Mouse (Mus musculus) hindbrain, embryonic 15.5 days (tissue): ENCODE data around the gene Tnrc6b. TPM values are rescaled to one million over a fixed set of nuclear protein-coding genes. Genes with fewer than 3 reads are reported as not detected.

ENCODE experiments used
- ATAC-seq: fragments of 200-750 bp; cut with Nextera tagmentation; 2 replicates; pipeline ENCODE4 v1.8.0; 2017; ENCODE audit warnings: low read depth, moderate number of reproducible peaks, moderate TSS enrichment; ENCODE audit not compliant: low FRiP score
- H3K27ac ChIP-seq: fragments of 300-500 bp; sonication (generic); replicated peaks from 2 replicates; pipeline ENCODE4 v1.5.1; 2015; ENCODE audit warnings: mild to moderate bottlenecking, inconsistent platforms
- H3K27me3 ChIP-seq: fragments of 300-500 bp; sonication (generic); 2 replicates; pipeline ENCODE4 v1.6.1; 2015; ENCODE audit warnings: control low read depth, inconsistent platforms
- H3K36me3 ChIP-seq: fragments of 300-500 bp; sonication (generic); 2 replicates; pipeline ENCODE4 v1.6.1; 2015; ENCODE audit warnings: control low read depth, inconsistent platforms
- H3K4me1 ChIP-seq: fragments of 300-500 bp; sonication (generic); replicated peaks from 2 replicates; pipeline ENCODE4 v1.6.1; 2015; ENCODE audit warnings: control low read depth, inconsistent platforms
- H3K4me2 ChIP-seq: fragments of 300-500 bp; sonication (generic); 2 replicates; pipeline ENCODE4 v1.6.1; 2015; ENCODE audit warnings: moderate library complexity, mild to moderate bottlenecking, inconsistent platforms
- H3K4me3 ChIP-seq: fragments of 300-500 bp; sonication (generic); 2 replicates; pipeline ENCODE4 v1.5.1; 2015; ENCODE audit warnings: mild to moderate bottlenecking, inconsistent platforms
- H3K9ac ChIP-seq: fragments of 300-500 bp; sonication (generic); 2 replicates; pipeline ENCODE4 v1.6.1; 2015; ENCODE audit warnings: inconsistent platforms
- H3K9me3 ChIP-seq: fragments of 300-500 bp; sonication (generic); 2 replicates; pipeline ENCODE4 v1.6.1; 2016; ENCODE audit warnings: control low read depth, inconsistent platforms
- WGBS: fragments of 180-500 bp; shearing (Covaris S2); methylation state at CpG from one replicate; pipeline ENCODE4 v1.1.7; 2015; 5-methylcytosine and 5-hydroxymethylcytosine counted together
- polyA plus RNA-seq: library from polyadenylated mRNA; unstranded; fragments of >200 nt; fragmentation: Nextera tagmentation; extraction: Ambion mirVana; gene quantifications from 2 replicates; pipeline ENCODE4 v1.2.1, GENCODE M21; 2015

Tnrc6b gene
- polyA plus RNA-seq: 31.7 and 37.6 TPM in 2 replicates

DNA sequence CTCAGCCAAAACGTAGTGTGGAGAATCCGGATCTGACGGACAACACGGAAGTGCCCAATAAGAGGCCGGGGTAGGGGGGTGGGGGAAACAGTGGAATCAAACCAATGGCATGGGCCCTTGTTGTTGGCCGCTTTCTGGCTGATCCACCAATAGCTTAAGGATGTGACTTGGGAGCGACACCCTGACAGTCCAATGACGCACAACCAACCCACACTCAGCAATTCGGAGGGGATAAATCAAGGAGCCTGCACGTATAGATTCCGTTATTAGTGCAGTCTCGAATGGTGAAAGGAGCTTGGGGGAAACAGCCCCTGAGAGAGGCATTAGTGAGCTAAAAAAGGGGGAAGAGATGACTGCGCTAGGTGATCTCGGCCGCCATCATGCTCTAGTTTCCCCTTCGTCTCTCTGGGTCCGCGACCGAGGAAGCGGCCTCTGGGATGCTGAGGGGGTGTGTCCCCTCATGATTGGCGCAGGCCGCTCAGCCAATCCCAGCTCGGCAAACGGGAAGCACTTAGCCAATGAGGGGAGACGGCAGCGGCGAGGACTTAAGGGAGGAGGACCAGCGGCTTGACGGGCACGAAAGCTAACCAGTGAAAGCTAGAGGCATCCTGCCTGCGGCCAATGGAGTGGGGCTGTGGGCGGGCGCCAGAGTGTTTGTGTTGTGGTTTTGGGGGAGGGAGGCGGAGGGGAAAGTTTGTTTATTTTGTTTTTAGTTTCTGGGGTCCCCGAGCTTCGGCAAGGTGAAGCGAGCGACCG is at the start of gene Tnrc6b:
Gene Tnrc6b (plus strand): TSS at position 706 of the 756 bp plus-strand sequence.
- Histone ChIP-seq H3K9ac (peak within 1 kb of the TSS; percentile 90), H3K27ac (peak within 1 kb of the TSS; percentile 94), H3K36me3 (no peaks in the 10 kb centered on the region), H3K4me2 (peak within 1 kb of the TSS; percentile 90), H3K27me3 (no peaks in the 10 kb centered on the region), H3K9me3 (no peaks in the 10 kb centered on the region), H3K4me1 (peaks cover 44% of the 10 kb centered on the region), H3K4me3 (peak within 1 kb of the TSS; percentile 90)
- ATAC-seq: peak; percentile 98
- under 1% methylated on average over 39 of the region's 39 CpGs for WGBS

DNA sequence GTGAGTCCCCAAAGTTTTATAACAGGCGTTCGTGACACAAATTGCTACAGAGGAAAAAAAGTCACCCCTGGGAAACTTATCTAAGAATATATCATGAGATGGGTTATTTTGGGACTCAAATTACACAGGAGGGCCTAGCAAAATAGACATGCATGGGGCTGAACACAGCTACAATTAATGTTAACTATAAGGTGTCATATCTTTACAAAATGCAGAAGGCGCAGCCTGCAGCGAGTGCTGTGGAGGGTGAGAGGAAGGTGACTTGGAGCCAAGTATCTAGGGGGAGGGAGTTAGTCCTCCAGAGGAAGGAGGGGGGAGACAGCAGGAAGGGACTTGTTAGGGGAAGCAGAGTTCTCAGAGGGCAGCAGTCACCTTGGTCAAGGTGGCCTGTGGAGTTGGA is 46.7 kb upstream of the Tnrc6b start:
- no peak for ATAC-seq
- H3K36me3 ChIP-seq: no peaks in the 10 kb centered on the region
- no peak overlapping the region for H3K4me3 ChIP-seq
- no peak overlapping the region for H3K4me2 ChIP-seq
- H3K9ac ChIP-seq: no peak overlapping the region
- no peak overlapping the region for H3K27ac ChIP-seq
- H3K27me3 ChIP-seq: peaks cover 3% of the 10 kb centered on the region
- peaks cover under 1% of the 10 kb centered on the region; the same call in 1 of the 2 replicates for H3K4me1 ChIP-seq
- no peaks in the 10 kb centered on the region for H3K9me3 ChIP-seq
- WGBS: 84% methylated on average over 4 of the region's 4 CpGs

DNA sequence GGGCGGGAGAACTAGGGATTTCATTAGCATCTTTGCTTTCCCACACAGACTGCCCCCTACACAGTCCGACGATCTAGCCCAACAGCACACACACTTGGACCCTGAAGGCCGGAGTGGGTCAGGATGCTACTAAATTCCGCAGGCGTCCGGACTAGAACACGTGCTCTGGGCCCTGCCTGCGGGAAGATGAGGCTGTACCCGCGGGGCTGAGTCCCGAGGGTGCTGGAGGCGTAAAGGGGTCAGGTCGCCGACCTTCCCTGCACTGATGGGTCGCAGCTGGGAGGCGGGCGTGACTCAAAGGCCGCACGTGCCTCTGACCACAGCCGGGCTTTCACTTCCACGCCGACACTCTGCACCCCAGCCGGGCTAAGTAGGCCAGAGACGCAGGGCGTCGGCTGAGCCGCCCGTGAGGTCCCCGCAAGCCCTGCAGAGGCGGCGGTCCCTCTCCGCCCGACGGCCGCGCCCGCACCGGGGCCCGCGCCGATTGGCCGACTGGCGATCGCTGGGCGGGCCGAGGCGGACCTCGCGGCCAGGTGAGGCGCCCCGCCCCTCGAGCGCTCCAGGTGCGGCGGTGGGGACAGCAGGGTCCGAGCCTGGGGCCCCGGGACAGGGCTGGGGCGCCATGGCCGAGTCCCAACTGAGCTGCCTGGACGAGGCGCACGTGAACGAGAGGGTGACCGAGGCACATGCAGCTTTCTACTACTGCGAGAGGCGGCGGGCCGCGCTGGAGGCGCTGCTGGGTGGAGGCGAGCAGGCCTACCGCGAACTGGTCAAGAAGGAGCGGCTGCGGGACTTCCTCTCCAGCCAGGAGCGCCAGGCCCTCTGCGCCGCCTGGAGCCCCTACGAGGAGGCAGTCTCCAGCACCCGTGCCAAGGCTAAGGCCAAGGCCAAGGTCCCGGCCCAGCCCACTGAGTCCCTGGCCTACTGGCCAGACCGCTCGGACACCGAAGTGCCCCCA is 39.5 kb upstream of the Tnrc6b start, which contains the start of gene Fam83f:
Gene Fam83f (plus strand): TSS at position 553 of the 958 bp plus-strand sequence.
- peaks cover 10% of the 10 kb centered on the region for H3K4me1 ChIP-seq
- H3K9ac ChIP-seq: peak within 1 kb of the TSS; percentile 16; the same call in 1 of the 2 replicates
- 5% methylated on average over 84 of the region's 85 CpGs for WGBS
- H3K27me3 ChIP-seq: peaks cover 25% of the 10 kb centered on the region
- peak; percentile 30; the same call in 1 of the 2 replicates for ATAC-seq
- no peak within 1 kb of the TSS for H3K27ac ChIP-seq
- H3K36me3 ChIP-seq: no peaks in the 10 kb centered on the region
- peak within 1 kb of the TSS; percentile 74 for H3K4me2 ChIP-seq
- H3K9me3 ChIP-seq: no peaks in the 10 kb centered on the region
- H3K4me3 ChIP-seq: peak within 1 kb of the TSS; percentile 38

DNA sequence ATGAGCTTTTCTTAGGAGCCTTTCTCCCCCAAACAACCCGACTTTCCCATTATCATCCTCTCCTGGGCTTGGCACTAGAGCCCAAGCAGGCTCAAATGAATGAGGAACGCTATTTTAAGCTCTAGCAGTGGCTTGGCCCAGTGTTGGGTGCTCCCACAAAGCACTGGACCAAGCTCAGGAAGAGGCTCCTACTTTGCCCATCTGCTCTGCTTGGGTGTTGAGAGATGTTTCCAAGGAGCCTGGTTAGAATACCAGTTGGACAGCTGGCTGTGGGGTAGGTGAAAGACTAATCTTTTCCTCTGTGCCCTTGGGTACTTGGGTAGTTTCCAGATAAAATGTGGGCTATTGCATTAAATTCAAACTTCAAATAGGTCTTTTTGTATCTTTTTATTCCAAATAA is 38.3 kb upstream of the Tnrc6b start:
- H3K9me3 ChIP-seq: no peaks in the 10 kb centered on the region
- no peak for ATAC-seq
- no peak overlapping the region for H3K4me2 ChIP-seq
- no peak overlapping the region for H3K4me3 ChIP-seq
- H3K4me1 ChIP-seq: peaks cover 10% of the 10 kb centered on the region
- peaks cover 25% of the 10 kb centered on the region for H3K27me3 ChIP-seq
- H3K9ac ChIP-seq: no peak overlapping the region
- no peak overlapping the region for H3K27ac ChIP-seq
- WGBS: 64% methylated on average over 2 of the region's 2 CpGs
- H3K36me3 ChIP-seq: no peaks in the 10 kb centered on the region

DNA sequence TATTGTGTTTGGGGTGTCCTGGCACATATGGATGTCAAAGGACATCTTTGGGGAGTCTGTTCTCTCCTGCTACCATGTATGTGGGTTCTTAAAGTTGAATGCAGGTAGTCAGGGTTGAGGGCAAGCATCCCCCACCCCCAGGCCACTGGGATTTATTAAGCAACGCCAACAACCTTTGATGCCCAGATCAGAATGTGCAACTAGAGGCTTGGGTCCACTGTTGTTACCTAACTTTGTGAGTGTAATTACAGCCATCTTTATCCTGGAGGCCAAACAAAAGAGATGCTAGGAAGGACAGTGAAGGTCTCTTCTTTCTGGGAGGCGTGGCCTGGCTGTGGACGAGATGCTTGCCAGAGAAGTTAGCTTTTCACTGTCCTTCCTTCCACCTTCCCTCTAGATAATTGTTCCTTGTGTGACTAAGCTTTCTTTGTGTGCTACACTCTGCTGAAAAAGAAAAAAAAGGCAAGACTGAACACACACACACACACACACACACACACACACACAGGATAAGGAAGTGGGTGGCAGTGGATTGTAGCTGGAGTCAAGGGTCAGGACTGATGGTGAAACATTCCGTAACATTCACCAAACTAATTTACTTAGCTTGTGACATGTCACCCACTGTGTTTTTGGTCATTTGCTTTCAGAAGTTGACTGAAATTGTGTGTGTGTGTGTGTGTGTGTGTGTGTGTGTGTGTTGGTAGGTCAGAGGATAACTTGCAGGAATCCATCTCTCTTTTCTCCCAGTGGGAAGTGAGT is 37.6 kb upstream of the Tnrc6b start:
- 80% methylated on average over 4 of the region's 4 CpGs for WGBS
- ATAC-seq: no peak
- Histone ChIP-seq H3K4me1 (peaks cover 10% of the 10 kb centered on the region), H3K9me3 (no peaks in the 10 kb centered on the region), H3K9ac (no peak overlapping the region), H3K27ac (no peak overlapping the region), H3K36me3 (no peaks in the 10 kb centered on the region), H3K4me2 (no peak overlapping the region), H3K27me3 (peaks cover 25% of the 10 kb centered on the region), H3K4me3 (no peak overlapping the region)

DNA sequence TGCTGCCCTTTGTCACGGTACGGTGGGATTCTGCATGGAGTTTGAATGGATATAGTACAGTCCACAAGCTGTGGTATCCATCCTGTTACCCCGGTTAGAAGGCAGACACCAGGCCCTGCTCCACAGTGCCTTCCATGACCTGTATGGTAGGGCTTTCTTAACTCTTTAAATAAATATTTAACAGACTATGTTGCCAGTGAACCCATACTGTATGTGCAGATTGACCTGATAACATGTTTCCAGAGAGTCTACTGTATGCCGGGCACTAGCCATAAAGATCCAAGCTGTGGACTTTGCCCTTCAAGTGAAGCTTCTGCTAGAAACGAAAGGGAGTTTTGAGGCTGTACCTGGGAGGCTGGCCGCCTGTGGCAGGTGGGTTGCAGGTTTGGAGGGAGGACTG is 36.4 kb upstream of the Tnrc6b start:
- no peak overlapping the region for H3K9ac ChIP-seq
- H3K4me2 ChIP-seq: no peak overlapping the region
- H3K27me3 ChIP-seq: peaks cover 21% of the 10 kb centered on the region
- no peak for ATAC-seq
- no peaks in the 10 kb centered on the region for H3K9me3 ChIP-seq
- peaks cover 17% of the 10 kb centered on the region for H3K4me1 ChIP-seq
- no peak overlapping the region for H3K4me3 ChIP-seq
- WGBS: 88% methylated on average over 6 of the region's 6 CpGs
- H3K27ac ChIP-seq: no peak overlapping the region
- H3K36me3 ChIP-seq: no peaks in the 10 kb centered on the region

DNA sequence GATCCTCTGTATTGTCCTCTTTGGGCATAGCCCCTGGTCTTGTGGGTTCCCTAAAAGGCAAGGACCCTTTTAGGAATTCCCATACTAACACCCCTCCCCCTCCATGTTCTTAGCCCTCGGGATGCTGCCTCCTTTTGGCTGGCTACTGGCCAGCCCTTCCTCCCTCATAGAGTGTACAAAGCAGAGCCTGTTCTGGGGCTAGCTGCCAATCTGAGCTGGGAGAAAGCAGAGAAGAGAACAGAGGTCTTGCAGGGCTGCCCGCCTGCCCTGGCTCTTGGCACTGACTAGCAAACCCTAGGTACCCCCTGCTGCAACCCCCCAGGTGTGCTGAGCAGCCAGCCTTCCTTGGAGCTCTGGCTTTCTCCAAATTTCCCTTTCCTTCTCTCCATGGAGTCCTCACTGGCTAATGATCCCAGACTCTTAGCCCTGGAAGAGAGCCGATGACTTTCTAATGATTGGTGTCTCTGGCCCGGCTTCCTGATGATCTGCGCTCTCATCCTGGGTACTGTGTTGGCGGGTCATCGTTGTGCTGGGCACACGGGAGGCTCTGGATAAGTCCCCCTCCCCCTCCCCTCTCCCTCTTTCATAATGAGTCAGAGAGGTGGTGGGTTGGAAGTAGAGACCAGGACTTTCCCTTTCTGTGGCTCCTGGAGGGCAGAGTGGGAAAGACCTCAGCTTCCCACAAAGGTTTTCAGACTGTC is 31.4 kb upstream of the Tnrc6b start:
- H3K4me3 ChIP-seq: no peak overlapping the region
- H3K9me3 ChIP-seq: no peaks in the 10 kb centered on the region
- no peaks in the 10 kb centered on the region for H3K27me3 ChIP-seq
- 39% methylated on average over 8 of the region's 8 CpGs for WGBS
- peak; percentile 81 for ATAC-seq
- no peak overlapping the region for H3K9ac ChIP-seq
- peaks cover 30% of the 10 kb centered on the region for H3K4me1 ChIP-seq
- H3K36me3 ChIP-seq: no peaks in the 10 kb centered on the region
- H3K4me2 ChIP-seq: no peak overlapping the region
- H3K27ac ChIP-seq: peak overlapping the region; percentile 62

DNA sequence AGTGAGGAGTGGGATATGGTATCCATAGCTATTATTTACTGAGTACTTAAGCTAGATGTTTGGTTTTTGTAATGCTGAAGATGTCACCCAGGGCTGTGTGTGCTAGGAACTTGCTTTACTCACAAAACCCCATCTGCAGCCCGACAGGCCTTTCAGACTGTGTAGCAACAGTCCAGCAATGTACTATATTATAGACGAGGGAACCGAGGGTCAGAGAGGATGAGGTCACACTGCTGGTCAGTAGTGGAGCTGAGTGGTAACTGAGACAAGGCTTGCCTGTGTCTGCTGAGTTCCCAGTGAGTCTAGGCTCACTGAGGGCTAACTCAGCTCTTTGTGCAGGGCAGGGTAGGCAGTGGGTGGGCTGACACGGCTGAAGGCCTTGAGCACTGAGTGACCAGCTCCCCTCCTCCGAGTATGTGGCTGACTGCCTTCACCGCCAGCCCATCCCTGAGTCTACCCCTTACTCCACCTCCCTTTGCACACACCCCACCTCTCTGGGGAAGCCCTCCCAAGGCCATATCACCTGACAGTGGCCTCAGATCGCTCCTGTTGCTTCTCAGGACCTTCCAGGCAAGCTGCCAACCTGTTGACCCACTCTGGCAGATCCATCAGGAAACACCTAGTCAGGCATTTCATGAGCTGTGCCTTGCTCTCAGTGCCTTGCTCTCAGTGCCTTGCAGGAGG is 30.6 kb upstream of the Tnrc6b start:
- peak overlapping the region; percentile 62; the same call in 1 of the 2 replicates for H3K27ac ChIP-seq
- WGBS: 68% methylated on average over 7 of the region's 7 CpGs
- ATAC-seq: no peak

DNA sequence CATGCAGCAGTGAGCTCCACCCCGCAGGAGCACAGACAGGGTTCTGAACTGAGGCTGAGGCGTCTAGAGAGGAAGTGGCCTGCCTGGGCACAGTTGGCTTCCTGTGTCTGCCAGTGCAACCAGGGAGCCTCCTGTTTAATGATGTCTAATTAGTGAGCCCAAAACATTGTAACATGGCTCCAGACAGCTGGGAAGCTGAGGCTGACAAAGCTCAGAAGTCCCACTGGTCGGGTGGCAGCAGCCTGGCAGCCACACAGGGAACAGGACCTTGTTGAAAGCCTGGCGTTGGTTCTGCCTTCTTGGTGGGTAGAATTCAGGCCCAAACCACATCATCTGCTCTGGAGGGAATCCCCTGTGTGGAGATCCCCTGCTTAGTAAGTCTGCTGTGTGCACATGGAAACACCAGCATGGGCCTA is 29.6 kb upstream of the Tnrc6b start:
- WGBS: 59% methylated on average over 4 of the region's 4 CpGs
- H3K4me2 ChIP-seq: no peak overlapping the region
- no peaks in the 10 kb centered on the region for H3K27me3 ChIP-seq
- H3K4me3 ChIP-seq: no peak overlapping the region
- ATAC-seq: no peak
- no peak overlapping the region for H3K27ac ChIP-seq
- H3K9ac ChIP-seq: no peak overlapping the region
- H3K4me1 ChIP-seq: peaks cover 46% of the 10 kb centered on the region
- no peaks in the 10 kb centered on the region for H3K36me3 ChIP-seq
- no peaks in the 10 kb centered on the region for H3K9me3 ChIP-seq

More for the DNA sequence above, 30.6 kb upstream of the Tnrc6b start:
- Histone ChIP-seq H3K27me3 (no peaks in the 10 kb centered on the region), H3K9ac (no peak overlapping the region), H3K9me3 (no peaks in the 10 kb centered on the region), H3K4me1 (peaks cover 38% of the 10 kb centered on the region), H3K4me2 (no peak overlapping the region), H3K36me3 (no peaks in the 10 kb centered on the region), H3K4me3 (no peak overlapping the region)

DNA sequence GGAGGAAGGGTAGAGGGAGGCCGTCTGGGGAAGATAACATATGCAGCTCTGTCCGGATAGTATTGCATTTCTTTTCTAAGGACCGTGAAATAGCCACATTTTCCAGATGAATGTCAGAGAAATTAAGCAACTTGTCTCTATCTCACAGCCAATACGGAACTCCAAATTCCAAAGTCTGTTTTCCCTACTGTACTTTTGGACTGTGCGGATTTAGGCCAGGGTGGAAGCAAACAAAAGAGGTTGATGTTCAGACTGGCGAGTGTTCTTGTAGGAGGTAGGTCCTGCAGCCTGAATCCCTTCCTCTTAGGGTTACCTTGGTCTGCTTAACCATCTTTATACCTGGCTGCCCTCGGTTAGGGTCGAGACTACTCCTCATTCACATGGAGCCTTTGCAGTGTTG is 28.8 kb upstream of the Tnrc6b start:
- H3K27ac ChIP-seq: no peak overlapping the region
- H3K4me2 ChIP-seq: no peak overlapping the region
- H3K36me3 ChIP-seq: no peaks in the 10 kb centered on the region
- 87% methylated on average over 8 of the region's 8 CpGs for WGBS
- ATAC-seq: no peak
- H3K4me3 ChIP-seq: no peak overlapping the region
- no peaks in the 10 kb centered on the region; the same call in 1 of the 2 replicates for H3K27me3 ChIP-seq
- H3K9ac ChIP-seq: no peak overlapping the region
- peaks cover 46% of the 10 kb centered on the region for H3K4me1 ChIP-seq
- no peaks in the 10 kb centered on the region for H3K9me3 ChIP-seq
